ENCODE assay signal across 8 mouse cellular contexts in the genomic region with DNA sequence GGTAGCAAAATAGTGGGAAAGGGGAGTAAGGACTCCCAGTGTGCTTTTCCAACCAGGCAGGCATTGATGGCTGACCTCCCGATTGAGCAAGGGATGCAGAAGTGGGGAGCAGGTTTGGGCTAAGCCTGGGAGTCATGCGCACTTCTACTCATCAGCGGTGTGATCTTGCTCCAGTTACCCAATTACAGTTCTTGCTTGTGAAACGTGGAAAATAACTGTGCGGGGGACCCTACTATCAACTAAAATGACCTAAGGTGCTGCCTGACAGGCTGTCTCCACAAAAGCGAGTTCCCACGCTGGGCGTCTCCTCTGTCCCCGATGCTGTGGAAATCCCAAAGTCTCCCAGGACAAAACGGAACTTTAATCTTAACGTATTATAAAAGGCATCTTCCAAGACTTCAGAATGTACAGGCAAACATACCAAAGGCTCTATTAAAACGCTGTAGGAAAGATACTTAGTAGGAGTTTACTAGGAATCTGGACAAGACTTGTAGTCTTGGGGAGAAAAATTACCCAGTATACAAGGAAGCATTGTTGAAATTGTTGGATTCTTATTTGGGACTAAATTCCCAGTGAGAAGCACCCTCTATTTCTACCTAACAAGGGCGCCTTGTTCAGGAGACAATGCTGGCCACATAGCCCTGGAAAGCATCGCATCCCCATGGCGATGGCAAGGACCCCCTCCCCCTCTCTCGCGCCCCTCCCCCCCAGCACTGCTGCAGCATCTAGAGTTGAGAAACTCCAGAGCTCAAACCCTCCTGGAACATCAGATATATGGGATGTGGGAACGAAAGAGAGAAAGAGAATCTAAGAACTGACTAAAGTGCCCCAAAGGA.
DNase-seq lines count a peak whose midpoint lies in the region; ATAC-seq and TF ChIP-seq lines count a peak whose summit lies in the region.

No protein-coding gene starts in this region.

- H3K27me3 ChIP-seq in kidney, embryonic 16.5 days (ENCODE audit: insufficient read depth, low read length) = no peaks in the 10 kb centered on the region
- H3K27me3 ChIP-seq in embryonic facial prominence, embryonic 13.5 days = no peaks in the 10 kb centered on the region
- H3K27me3 ChIP-seq in hindbrain, embryonic 14.5 days (ENCODE audit: control insufficient read depth, insufficient read depth, low read length) = no peaks in the 10 kb centered on the region
- H3K27me3 ChIP-seq in limb, embryonic 13.5 days = no peaks in the 10 kb centered on the region
- no peaks in the 10 kb centered on the region for H3K27me3 ChIP-seq in midbrain, postnatal 0 days (ENCODE audit: insufficient read depth, low read length)

- intact Hi-C loops in gastrocnemius, postnatal 14 days (cut with DNase I; ENCODE audit: low total_unique reads) = no loop called here

- no peaks in the 10 kb centered on the region for H3K9me3 ChIP-seq in kidney, embryonic 16.5 days (ENCODE audit: low read length)
- no peaks in the 10 kb centered on the region for H3K9me3 ChIP-seq in embryonic facial prominence, embryonic 13.5 days
- no peaks in the 10 kb centered on the region for H3K9me3 ChIP-seq in hindbrain, embryonic 14.5 days (ENCODE audit: control insufficient read depth, low read length)
- no peaks in the 10 kb centered on the region for H3K9me3 ChIP-seq in limb, embryonic 13.5 days
- no peaks in the 10 kb centered on the region for H3K9me3 ChIP-seq in midbrain, postnatal 0 days (ENCODE audit: low read length)

- H3K4me2 ChIP-seq in kidney, embryonic 16.5 days (replicated peaks; ENCODE audit: low read depth, low read length) = peak overlapping the region; percentile 52
- H3K4me2 ChIP-seq in embryonic facial prominence, embryonic 13.5 days = peak overlapping the region; percentile 79
- H3K4me2 ChIP-seq in hindbrain, embryonic 14.5 days (replicated peaks) = peak overlapping the region; percentile 63
- H3K4me2 ChIP-seq in limb, embryonic 13.5 days (replicated peaks) = peak overlapping the region; percentile 65
- H3K4me2 ChIP-seq in midbrain, postnatal 0 days (ENCODE audit: low read depth, low read length, poor library complexity, severe bottlenecking) = peak overlapping the region; percentile 75

- DNase-seq in kidney, adult 8-10 months = no peak
- DNase-seq in hindbrain, embryonic 14.5 days (ENCODE audit: low spot score) = peak; percentile 45
- peak; percentile 70 for DNase-seq in midbrain, postnatal 0 days (ENCODE audit: low spot score)
- DNase-seq in c-Kit-positive CD71-positive TER-119-positive erythroid progenitor cells, embryonic 14.5 days (ENCODE audit: low spot score) = no peak
- DNase-seq in gastrocnemius, postnatal 14 days = no peak

- H3K4me1 ChIP-seq in kidney, embryonic 16.5 days (ENCODE audit: insufficient read depth, low read length) = peaks cover 8% of the 10 kb centered on the region; the same call in 1 of the 2 replicates
- H3K4me1 ChIP-seq in embryonic facial prominence, embryonic 13.5 days = 0 out of 2 replicates have a peak, but pooled peaks cover 3% of the 10 kb centered on the region
- peaks cover 4% of the 10 kb centered on the region; the same call in 1 of the 2 replicates for H3K4me1 ChIP-seq in hindbrain, embryonic 14.5 days (replicated peaks; ENCODE audit: control insufficient read depth, insufficient read depth, low read length)
- 0 out of 2 replicates have a peak, but pooled peaks cover 4% of the 10 kb centered on the region for H3K4me1 ChIP-seq in limb, embryonic 13.5 days
- H3K4me1 ChIP-seq in midbrain, postnatal 0 days (ENCODE audit: insufficient read depth, low read length) = no peaks in the 10 kb centered on the region

- TF ChIP-seq CTCF in midbrain, postnatal 0 days (IDR thresholded peaks at IDR 0.05) = no peak

- H3K4me3 ChIP-seq in kidney, embryonic 16.5 days (ENCODE audit: low read length) = peak overlapping the region; percentile 38
- H3K4me3 ChIP-seq in embryonic facial prominence, embryonic 13.5 days = peak overlapping the region; percentile 47
- H3K4me3 ChIP-seq in hindbrain, embryonic 14.5 days (replicated peaks; ENCODE audit: low read length) = peak overlapping the region; percentile 24
- H3K4me3 ChIP-seq in limb, embryonic 13.5 days = peak overlapping the region; percentile 34
- H3K4me3 ChIP-seq in midbrain, postnatal 0 days (ENCODE audit: low read depth, low read length) = peak overlapping the region; percentile 37

- no peak overlapping the region for H3K27ac ChIP-seq in kidney, embryonic 16.5 days (ENCODE audit: low read length)
- peak overlapping the region; percentile 22; the same call in 1 of the 2 replicates for H3K27ac ChIP-seq in embryonic facial prominence, embryonic 13.5 days
- peak overlapping the region; percentile 73 for H3K27ac ChIP-seq in hindbrain, embryonic 14.5 days
- no peak overlapping the region for H3K27ac ChIP-seq in limb, embryonic 13.5 days
- peak overlapping the region; percentile 66 for H3K27ac ChIP-seq in midbrain, postnatal 0 days (ENCODE audit: low read depth, low read length)

- H3K36me3 ChIP-seq in kidney, embryonic 16.5 days (ENCODE audit: insufficient read depth, low read length) = no peaks in the 10 kb centered on the region
- H3K36me3 ChIP-seq in embryonic facial prominence, embryonic 13.5 days = no peaks in the 10 kb centered on the region
- no peaks in the 10 kb centered on the region for H3K36me3 ChIP-seq in hindbrain, embryonic 14.5 days (replicated peaks; ENCODE audit: control insufficient read depth, insufficient read depth)
- H3K36me3 ChIP-seq in limb, embryonic 13.5 days = no peaks in the 10 kb centered on the region
- no peaks in the 10 kb centered on the region for H3K36me3 ChIP-seq in midbrain, postnatal 0 days (ENCODE audit: insufficient read depth, low read length)

- no peak overlapping the region for H3K9ac ChIP-seq in kidney, embryonic 16.5 days (replicated peaks; ENCODE audit: low read length)
- H3K9ac ChIP-seq in embryonic facial prominence, embryonic 13.5 days = peak overlapping the region; percentile 58
- peak overlapping the region; percentile 35; the same call in 1 of the 2 replicates for H3K9ac ChIP-seq in hindbrain, embryonic 14.5 days
- peak overlapping the region; percentile 53; the same call in 1 of the 2 replicates for H3K9ac ChIP-seq in limb, embryonic 13.5 days
- H3K9ac ChIP-seq in midbrain, postnatal 0 days (replicated peaks; ENCODE audit: low read length, poor library complexity, severe bottlenecking) = peak overlapping the region; percentile 42; the same call in 1 of the 2 replicates

- WGBS in kidney, embryonic 16.5 days = 29% methylated on average over 17 of the region's 18 CpGs
- 9% methylated on average over 18 of the region's 18 CpGs for WGBS in embryonic facial prominence, embryonic 13.5 days
- WGBS in hindbrain, embryonic 14.5 days = 3% methylated on average over 18 of the region's 18 CpGs
- WGBS in limb, embryonic 13.5 days = 26% methylated on average over 18 of the region's 18 CpGs
- WGBS in midbrain, postnatal 0 days = 3% methylated on average over 17 of the region's 18 CpGs

- no peak for ATAC-seq in kidney, embryonic 16.5 days (ENCODE audit: low FRiP score, low TSS enrichment)
- ATAC-seq in embryonic facial prominence, embryonic 13.5 days (ENCODE audit: insufficient number of reproducible peaks, insufficient read depth, low FRiP score, low TSS enrichment, low read depth) = no peak
- peak; percentile 90 for ATAC-seq in hindbrain, embryonic 14.5 days (ENCODE audit: low FRiP score)
- no peak; the same call in 1 of the 2 replicates for ATAC-seq in limb, embryonic 13.5 days (ENCODE audit: low FRiP score, low read depth)
- peak; percentile 87 for ATAC-seq in midbrain, postnatal 0 days (ENCODE audit: low FRiP score)

Comparison
In these comparisons a context has a peak if more than half of its experiments do, and no peak if none do; other contexts are left out.
1. ATAC-seq: peak in hindbrain, embryonic 14.5 days (single experiment) and midbrain, postnatal 0 days (single experiment); none in kidney, embryonic 16.5 days (single experiment), embryonic facial prominence, embryonic 13.5 days (single experiment) and limb, embryonic 13.5 days (single experiment).
2. H3K27ac ChIP-seq: peak in embryonic facial prominence, embryonic 13.5 days (single experiment), hindbrain, embryonic 14.5 days (single experiment) and midbrain, postnatal 0 days (single experiment); none in kidney, embryonic 16.5 days (single experiment) and limb, embryonic 13.5 days (single experiment).
3. DNase-seq: peak in hindbrain, embryonic 14.5 days (single experiment) and midbrain, postnatal 0 days (single experiment); none in kidney, adult 8-10 months (0 of 2), c-Kit-positive CD71-positive TER-119-positive erythroid progenitor cells, embryonic 14.5 days (single experiment) and gastrocnemius, postnatal 14 days (single experiment).
4. Peak in every context shown above with its lines, with median percentiles within 50 percentile points of each other: H3K4me2 ChIP-seq and H3K4me3 ChIP-seq.